Mouse (Mus musculus): ENCODE results near the gene Lama5. TPM values are rescaled to one million over a fixed set of nuclear protein-coding genes. Genes with fewer than 3 reads are reported as not detected.

Gene Lama5
- polyA plus RNA-seq, 2 experiments from 2014 or later: 0.28 to 0.59 TPM

DNA sequence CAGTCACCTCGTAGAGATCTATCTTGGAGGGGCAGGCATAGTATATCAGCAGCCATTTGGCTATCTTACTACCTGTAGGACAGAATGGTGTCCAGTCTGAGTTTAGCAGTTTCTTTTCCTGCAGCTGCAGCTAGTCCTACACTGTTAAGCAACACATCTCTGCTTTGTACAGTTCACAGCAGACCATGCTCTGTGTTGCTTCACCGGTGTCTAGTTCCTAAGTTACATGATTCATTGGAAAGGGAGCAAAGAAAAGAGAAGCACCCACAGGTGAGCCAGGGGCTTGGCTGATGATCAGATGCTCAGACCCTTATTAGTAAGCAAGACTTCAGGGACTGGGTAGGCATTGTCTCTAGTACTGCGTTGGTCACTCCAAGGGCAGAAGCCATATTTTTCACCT lies 91.7 kb downstream of the Lama5 start:
- ATAC-seq: no peak

DNA sequence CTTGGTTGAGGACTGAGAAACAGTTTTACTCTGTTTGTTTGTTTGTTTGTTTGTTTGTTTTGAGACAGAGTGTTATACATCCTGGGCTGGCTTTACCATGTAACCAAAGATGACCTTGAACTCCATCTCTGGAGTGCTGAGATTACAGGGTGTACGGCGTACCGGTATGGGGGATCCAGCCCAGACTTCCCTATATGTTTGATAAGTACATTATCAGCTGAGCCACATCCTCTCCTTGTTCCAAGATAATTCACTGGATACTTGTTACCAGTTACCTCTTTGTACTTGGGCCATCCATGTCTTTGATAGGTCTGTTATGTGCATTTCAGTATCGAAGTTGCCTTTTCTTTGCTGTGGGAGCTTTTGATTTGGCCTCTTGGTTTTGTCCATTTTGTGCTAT lies 92.4 kb downstream of the Lama5 start:
- ATAC-seq: no peak

DNA sequence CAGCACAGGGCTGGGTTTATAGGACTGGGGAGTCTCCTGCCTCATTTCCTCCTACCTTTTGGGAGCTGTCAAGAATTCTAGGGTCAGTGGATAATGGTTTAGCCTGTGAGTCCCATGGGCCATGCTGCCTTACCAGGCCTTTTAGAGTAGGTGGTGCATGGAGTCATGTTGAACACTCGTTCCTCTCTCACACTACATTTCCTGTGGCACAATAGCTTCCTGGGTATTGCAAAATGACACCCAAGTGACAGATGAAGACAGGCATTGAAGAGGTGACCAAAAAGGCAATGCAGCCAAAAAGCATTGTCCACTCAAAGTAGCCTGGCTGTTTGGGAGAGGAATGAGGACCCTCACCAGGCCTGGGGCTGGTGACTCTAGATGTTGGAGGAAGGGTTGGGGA lies 98.0 kb downstream of the Lama5 start:
- no peak for ATAC-seq

Other genes with a start within 250 kb of the Lama5 start
- 1 to 10 TPM; 4.5 to 6.5 TPM for gene Taf4, start 249.2 kb downstream of the Lama5 start, polyA plus RNA-seq (2017; shearing (Covaris generic))
- gene Lsm14b, start 200.9 kb downstream of the Lama5 start, polyA plus RNA-seq (2017; shearing (Covaris generic)): 1 to 10 TPM; 3.3 to 4.1 TPM
- gene Psma7, start 183.4 kb downstream of the Lama5 start, polyA plus RNA-seq (2017; shearing (Covaris generic)): 100 to 1,000 TPM; 466 to 511 TPM
- under 1 TPM; 0.87 to 0.99 TPM for gene Ss18l1, start 183.3 kb downstream of the Lama5 start, polyA plus RNA-seq (2017; shearing (Covaris generic))
- 10 to 100 TPM; 27.0 to 39.1 TPM for gene Mtg2, start 155.3 kb downstream of the Lama5 start, polyA plus RNA-seq (2017; shearing (Covaris generic))
- not detected for gene Hrh3, start 121.4 kb downstream of the Lama5 start, polyA plus RNA-seq (2017; shearing (Covaris generic))
- 10 to 100 TPM; 19.3 to 21.4 TPM for gene Osbpl2, start 106.6 kb downstream of the Lama5 start, polyA plus RNA-seq (2017; shearing (Covaris generic))
- 100 to 1,000 TPM in 1 of 2 experiments, 10 to 100 TPM in 1; 87.7 to 113 TPM for gene Adrm1, start 54.4 kb downstream of the Lama5 start, polyA plus RNA-seq (2017; shearing (Covaris generic))
- gene Rps21, start 31.5 kb upstream of the Lama5 start, polyA plus RNA-seq (2017; shearing (Covaris generic)): 1,000 to 10,000 TPM; 1,181 to 1,680 TPM
- 1 to 10 TPM; 5.9 to 7.2 TPM for gene Cables2, start 47.6 kb upstream of the Lama5 start, polyA plus RNA-seq (2017; shearing (Covaris generic))
- gene Rbbp8nl, start 64.0 kb upstream of the Lama5 start, polyA plus RNA-seq (2017; shearing (Covaris generic)): not detected
- gene Gata5, start 108.8 kb upstream of the Lama5 start, polyA plus RNA-seq (2017; shearing (Covaris generic)): not detected
- 1 to 10 TPM; 1.3 to 3.0 TPM for gene Slco4a1, start 230.4 kb upstream of the Lama5 start, polyA plus RNA-seq (2017; shearing (Covaris generic))